Mouse (Mus musculus) heart, embryonic 14.5 days (tissue): Measurements from ENCODE around the gene Cfap161. TPM values are rescaled to one million over a fixed set of nuclear protein-coding genes. Genes with fewer than 3 reads are reported as not detected.

ENCODE experiments used
- ATAC-seq: fragments of 200-750 bp; cut with Nextera tagmentation; 2 replicates; pipeline ENCODE4 v1.8.0; 2017; ENCODE audit warnings: low read depth, moderate TSS enrichment; ENCODE audit not compliant: insufficient number of reproducible peaks, insufficient read depth, low FRiP score
- H3K27ac ChIP-seq, 2 experiments: fragments of 200-500 bp in 1 of 2; fragments of 300-500 bp in 1 of 2; sonication (generic) in 1 of 2; replicated peaks in 1 of 2; 2 replicates each; pipeline ENCODE4 v1.5.1; 2012 to 2014; ENCODE audit warnings: low read depth in 2 of 2, low read length in 2 of 2, control low read depth in 1 of 2, mild to moderate bottlenecking in 1 of 2, mixed read lengths in 1 of 2; ENCODE audit not compliant: control insufficient read depth in 1 of 2, insufficient read depth in 1 of 2
- H3K27me3 ChIP-seq: fragments of 300-500 bp; sonication (generic); 2 replicates; pipeline ENCODE4 v1.6.1; 2014; ENCODE audit warnings: mild to moderate bottlenecking, low read length, control low read depth; ENCODE audit not compliant: control insufficient read depth, insufficient read depth
- H3K36me3 ChIP-seq: fragments of 300-500 bp; sonication (generic); 2 replicates; pipeline ENCODE4 v1.6.1; 2014; ENCODE audit warnings: mild to moderate bottlenecking, control low read depth, low read length, mixed read lengths; ENCODE audit not compliant: control insufficient read depth, insufficient read depth
- H3K4me1 ChIP-seq, 2 experiments: fragments of 200-500 bp in 1 of 2; fragments of 300-500 bp in 1 of 2; sonication (generic) in 1 of 2; 2 replicates each; pipeline ENCODE4 v1.6.1; 2012 to 2014; ENCODE audit warnings: low read length in 2 of 2, control low read depth in 1 of 2, mixed read lengths in 1 of 2; ENCODE audit not compliant: control insufficient read depth in 2 of 2, insufficient read depth in 2 of 2
- H3K4me2 ChIP-seq: fragments of 300-500 bp; sonication (generic); 2 replicates; pipeline ENCODE4 v1.6.1; 2014; ENCODE audit warnings: mild to moderate bottlenecking, low read length
- H3K4me3 ChIP-seq, 2 experiments: fragments of 200-500 bp in 1 of 2; fragments of 300-500 bp in 1 of 2; sonication (generic) in 1 of 2; 2 replicates each; pipeline ENCODE4 v1.5.1; 2012 to 2014; ENCODE audit warnings: low read length in 2 of 2, mild to moderate bottlenecking in 2 of 2, control low read depth in 1 of 2, low read depth in 1 of 2, moderate library complexity in 1 of 2; ENCODE audit not compliant: control insufficient read depth in 1 of 2, insufficient read depth in 1 of 2
- H3K9ac ChIP-seq: fragments of 300-500 bp; sonication (generic); 2 replicates; pipeline ENCODE4 v1.6.1; 2014; ENCODE audit warnings: mild to moderate bottlenecking, low read length
- H3K9me3 ChIP-seq: fragments of 300-500 bp; sonication (generic); 2 replicates; pipeline ENCODE4 v1.6.1; 2016; ENCODE audit warnings: low read length, control low read depth; ENCODE audit not compliant: control insufficient read depth
- WGBS: fragments of 180-500 bp; shearing (Covaris S2); extraction: QIAGEN DNeasy Blood & Tissue Kit; methylation state at CpG from one replicate; pipeline ENCODE4 v1.1.7; 2014; 5-methylcytosine and 5-hydroxymethylcytosine counted together
- polyA plus RNA-seq: library from polyadenylated mRNA; unstranded; fragments of >200 nt; fragmentation: Nextera tagmentation; extraction: Ambion mirVana; gene quantifications from 2 replicates; pipeline ENCODE4 v1.2.1, GENCODE M21; 2014

Cfap161 gene
- polyA plus RNA-seq, 1 experiment from 2014 or later, result 3.3 TPM

- Histone ChIP-seq H3K9me3 (no peaks in the 10 kb centered on the region), H3K27me3 (no peaks in the 10 kb centered on the region), H3K4me1 (no peaks in the 10 kb centered on the region), H3K36me3 (no peaks in the 10 kb centered on the region), H3K27ac (no peak overlapping the region), H3K9ac (no peak overlapping the region), H3K4me3 (no peak overlapping the region), H3K4me2 (no peak overlapping the region)
- 82% methylated on average over 2 of the region's 2 CpGs for WGBS
- ATAC-seq, result no peak
Measured at GRCm38 (mm10) chr7:83821951-83822350, 27.3 kb upstream of the Cfap161 start.

GRCm38 (mm10) chr7:83816886-83817285, 22.2 kb upstream of the Cfap161 start:
- no peak for ATAC-seq
- H3K36me3 ChIP-seq, result no peaks in the 10 kb centered on the region
- peaks cover 14 to 24% of the 10 kb centered on the region in 2 experiments for H3K4me1 ChIP-seq
- H3K4me2 ChIP-seq, result no peak overlapping the region
- no peak overlapping the region for H3K4me3 ChIP-seq
- no peak overlapping the region for H3K9ac ChIP-seq
- 96% methylated on average over 5 of the region's 5 CpGs for WGBS
- no peaks in the 10 kb centered on the region for H3K27me3 ChIP-seq
- no peaks in the 10 kb centered on the region for H3K9me3 ChIP-seq
- H3K27ac ChIP-seq, result no peak overlapping the region

GRCm38 (mm10) chr7:83815646-83816045, 21.0 kb upstream of the Cfap161 start:
- Histone ChIP-seq H3K36me3 (no peaks in the 10 kb centered on the region), H3K4me1 (peaks cover 16 to 26% of the 10 kb centered on the region in 2 experiments), H3K4me3 (no peak overlapping the region), H3K9ac (no peak overlapping the region), H3K4me2 (no peak overlapping the region), H3K27ac (no peak overlapping the region), H3K27me3 (no peaks in the 10 kb centered on the region), H3K9me3 (no peaks in the 10 kb centered on the region)
- no peak for ATAC-seq
- 88% methylated on average over 1 of the region's 1 CpGs for WGBS

- H3K4me1 ChIP-seq, result peaks cover 26 to 35% of the 10 kb centered on the region in 2 experiments
- 8% methylated on average over 4 of the region's 4 CpGs for WGBS
- no peaks in the 10 kb centered on the region for H3K27me3 ChIP-seq
- peak; percentile 52 for ATAC-seq
- peak overlapping the region; percentile 84 to 93 for H3K27ac ChIP-seq
- no peak overlapping the region for H3K4me3 ChIP-seq
- peak overlapping the region; percentile 31; the same call in 1 of the 2 replicates for H3K9ac ChIP-seq
- no peaks in the 10 kb centered on the region for H3K36me3 ChIP-seq
- H3K9me3 ChIP-seq, result no peaks in the 10 kb centered on the region
- H3K4me2 ChIP-seq, result peak overlapping the region; percentile 24
Measured at GRCm38 (mm10) chr7:83813993-83814392, 19.3 kb upstream of the Cfap161 start.

GRCm38 (mm10) chr7:83813465-83813864, 18.8 kb upstream of the Cfap161 start:
- Histone ChIP-seq H3K27me3 (no peaks in the 10 kb centered on the region), H3K9me3 (no peaks in the 10 kb centered on the region), H3K4me3 (no peak overlapping the region), H3K36me3 (no peaks in the 10 kb centered on the region), H3K9ac (no peak overlapping the region), H3K4me2 (peak overlapping the region; percentile 24), H3K4me1 (peaks cover 27 to 35% of the 10 kb centered on the region in 2 experiments), H3K27ac (peak overlapping the region; percentile 84 to 93)
- 17% methylated on average over 3 of the region's 3 CpGs for WGBS
- no peak for ATAC-seq

- H3K4me3 ChIP-seq, result no peak overlapping the region
- no peaks in the 10 kb centered on the region for H3K36me3 ChIP-seq
- ATAC-seq, result no peak
- H3K4me2 ChIP-seq, result no peak overlapping the region
- H3K4me1 ChIP-seq, result peaks cover 27 to 35% of the 10 kb centered on the region in 2 experiments
- no peak overlapping the region for H3K9ac ChIP-seq
- no peaks in the 10 kb centered on the region for H3K27me3 ChIP-seq
- peak overlapping the region; percentile 62 to 84 for H3K27ac ChIP-seq
- no peaks in the 10 kb centered on the region for H3K9me3 ChIP-seq
- 75% methylated on average over 6 of the region's 6 CpGs for WGBS
Measured at GRCm38 (mm10) chr7:83813016-83813415, 18.3 kb upstream of the Cfap161 start.

- no peak overlapping the region for H3K4me2 ChIP-seq
- H3K9ac ChIP-seq, result no peak overlapping the region
- ATAC-seq, result no peak
- peaks cover 27 to 35% of the 10 kb centered on the region in 2 experiments for H3K4me1 ChIP-seq
- no peaks in the 10 kb centered on the region for H3K9me3 ChIP-seq
- peak overlapping the region; percentile 62 to 84; a peak in 2 of 4 replicates for H3K27ac ChIP-seq
- H3K36me3 ChIP-seq, result no peaks in the 10 kb centered on the region
- H3K27me3 ChIP-seq, result no peaks in the 10 kb centered on the region
- 77% methylated on average over 10 of the region's 10 CpGs for WGBS
- no peak overlapping the region for H3K4me3 ChIP-seq
Measured at GRCm38 (mm10) chr7:83812581-83812980, 17.9 kb upstream of the Cfap161 start.

- Histone ChIP-seq H3K4me1 (peaks cover 27 to 35% of the 10 kb centered on the region in 2 experiments), H3K27me3 (no peaks in the 10 kb centered on the region), H3K36me3 (no peaks in the 10 kb centered on the region), H3K27ac (no peak overlapping the region), H3K4me3 (no peak overlapping the region), H3K9me3 (no peaks in the 10 kb centered on the region), H3K9ac (no peak overlapping the region), H3K4me2 (no peak overlapping the region)
- ATAC-seq, result no peak
- WGBS, result 73% methylated on average over 8 of the region's 8 CpGs
Measured at GRCm38 (mm10) chr7:83811916-83812315, 17.2 kb upstream of the Cfap161 start.
